Mouse (Mus musculus) midbrain, postnatal 0 days (tissue): ENCODE results near the gene Cdcp2. TPM values are rescaled to one million over a fixed set of nuclear protein-coding genes. Genes with fewer than 3 reads are reported as not detected.

Source experiments
- ATAC-seq: fragments of 200-750 bp; cut with Nextera tagmentation; 2 replicates; pipeline ENCODE4 v1.8.0; 2017; ENCODE audit warnings: moderate number of reproducible peaks, mild to moderate bottlenecking, moderate TSS enrichment, moderate library complexity; ENCODE audit not compliant: low FRiP score
- DNase-seq: peaks from one replicate; pipeline ENCODE4 v3.0.0-alpha.2; 2015; ENCODE audit warnings: low spot score
- H3K27ac ChIP-seq: fragments of 300-500 bp; sonication (generic); 2 replicates; pipeline ENCODE4 v1.5.1; 2014; ENCODE audit warnings: low read depth, mild to moderate bottlenecking, low read length, mixed read lengths
- H3K27me3 ChIP-seq: fragments of 300-500 bp; sonication (generic); 2 replicates; pipeline ENCODE4 v1.6.1; 2014; ENCODE audit warnings: low read length, control low read depth, mixed read lengths; ENCODE audit not compliant: insufficient read depth
- H3K36me3 ChIP-seq: fragments of 300-500 bp; sonication (generic); 2 replicates; pipeline ENCODE4 v1.6.1; 2014; ENCODE audit warnings: low read length, control low read depth, mixed read lengths; ENCODE audit not compliant: insufficient read depth
- H3K4me1 ChIP-seq: fragments of 300-500 bp; sonication (generic); 2 replicates; pipeline ENCODE4 v1.6.1; 2014; ENCODE audit warnings: mild to moderate bottlenecking, control low read depth, antibody characterized with exemption, low read length, mixed read lengths; ENCODE audit not compliant: insufficient read depth
- H3K4me2 ChIP-seq: fragments of 300-500 bp; sonication (generic); 2 replicates; pipeline ENCODE4 v1.6.1; 2014; ENCODE audit warnings: low read depth, mild to moderate bottlenecking, low read length, mixed read lengths; ENCODE audit not compliant: poor library complexity, severe bottlenecking
- H3K4me3 ChIP-seq: fragments of 300-500 bp; sonication (generic); 2 replicates; pipeline ENCODE4 v1.5.1; 2014; ENCODE audit warnings: low read depth, mild to moderate bottlenecking, low read length, moderate library complexity
- H3K9ac ChIP-seq: fragments of 300-500 bp; sonication (generic); replicated peaks from 2 replicates; pipeline ENCODE4 v1.6.1; 2014; ENCODE audit warnings: mild to moderate bottlenecking, low read length, moderate library complexity, mixed read lengths; ENCODE audit not compliant: poor library complexity, severe bottlenecking
- H3K9me3 ChIP-seq: fragments of 300-500 bp; sonication (generic); 2 replicates; pipeline ENCODE4 v1.6.1; 2016; ENCODE audit warnings: low read length, control low read depth
- CTCF ChIP-seq: IDR thresholded peaks from 2 replicates; pipeline ENCODE4 v1.5.1; 2016; ENCODE audit warnings: antibody characterized with exemption, mild to moderate bottlenecking
- WGBS: fragments of 180-500 bp; shearing (Covaris S2); extraction: QIAGEN DNeasy Blood & Tissue Kit; methylation state at CpG from one replicate; pipeline ENCODE4 v1.1.7; 2014; 5-methylcytosine and 5-hydroxymethylcytosine counted together
- polyA plus RNA-seq: library from polyadenylated mRNA; unstranded; fragments of >200 nt; fragmentation: Nextera tagmentation; extraction: Ambion mirVana; gene quantifications from 2 replicates; pipeline ENCODE4 v1.2.1, GENCODE M21; 2015
- total RNA-seq: library from RNA; depleted of rRNA; stranded (reverse); fragments of >200 nt; gene quantifications from 2 replicates; pipeline ENCODE4 v1.2.3, GENCODE M21; 2014; rRNA removed

Cdcp2 gene
- total RNA-seq (0.22 TPM in 1 of 2 replicates, not detected in the other), polyA plus RNA-seq (0.06 and 0.12 TPM in 2 replicates)

GRCm38 (mm10) chr4:107096841-107097373 lies at the start of gene Cdcp2:
Cdcp2 (plus strand) TSS chr4:107096891.
- Histone ChIP-seq H3K9me3 (no peaks in the 10 kb centered on the region), H3K4me2 (no peak within 1 kb of the TSS), H3K4me3 (no peak within 1 kb of the TSS), H3K36me3 (no peaks in the 10 kb centered on the region), H3K4me1 (no peaks in the 10 kb centered on the region), H3K9ac (no peak within 1 kb of the TSS), H3K27ac (no peak within 1 kb of the TSS), H3K27me3 (no peaks in the 10 kb centered on the region)
- 28% methylated on average over 16 of the region's 16 CpGs for WGBS
- no peak for ATAC-seq
- DNase-seq, result no peak
- no peak for TF ChIP-seq CTCF

DNA sequence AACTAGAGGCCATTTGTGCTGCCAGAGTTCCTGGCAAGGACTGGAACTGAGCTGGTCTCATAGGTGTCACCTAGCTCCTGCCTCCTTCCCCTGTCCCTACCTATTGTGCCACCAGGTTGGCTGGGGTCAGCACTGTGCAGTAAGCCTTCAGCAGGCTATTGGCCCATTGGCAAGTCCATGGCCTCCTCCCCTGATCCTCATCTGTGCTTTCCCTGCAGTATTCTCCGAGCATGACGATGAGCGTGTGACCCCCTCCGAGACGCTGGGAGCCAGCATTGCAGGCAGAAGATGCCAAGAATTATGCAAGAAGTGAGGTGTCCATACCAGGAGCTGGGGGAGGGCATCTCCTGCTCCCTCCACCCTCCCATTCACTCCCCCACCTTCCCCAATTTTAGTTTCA lies 48.9 kb upstream of the Cdcp2 start:
- 90% methylated on average over 5 of the region's 5 CpGs for WGBS
- Histone ChIP-seq H3K4me2 (no peak overlapping the region), H3K27ac (no peak overlapping the region), H3K27me3 (no peaks in the 10 kb centered on the region), H3K4me1 (no peaks in the 10 kb centered on the region), H3K9me3 (no peaks in the 10 kb centered on the region), H3K36me3 (peaks cover 30% of the 10 kb centered on the region), H3K4me3 (no peak overlapping the region), H3K9ac (no peak overlapping the region)
- DNase-seq (no peak), ATAC-seq (no peak)
- TF ChIP-seq CTCF, result no peak

- Histone ChIP-seq H3K36me3 (peaks cover 30% of the 10 kb centered on the region), H3K27ac (no peak overlapping the region), H3K4me2 (no peak overlapping the region), H3K9me3 (no peaks in the 10 kb centered on the region), H3K27me3 (no peaks in the 10 kb centered on the region), H3K9ac (no peak overlapping the region), H3K4me3 (no peak overlapping the region), H3K4me1 (no peaks in the 10 kb centered on the region)
- ATAC-seq (peak; percentile 21; the same call in 1 of the 2 replicates), DNase-seq (peak; percentile 76)
- 75% methylated on average over 11 of the region's 11 CpGs for WGBS
- no peak for TF ChIP-seq CTCF
Observed at GRCm38 (mm10) chr4:107048568-107049162, 48.0 kb upstream of the Cdcp2 start.

- DNase-seq (no peak), ATAC-seq (no peak)
- Histone ChIP-seq H3K4me1 (no peaks in the 10 kb centered on the region), H3K36me3 (peaks cover 29% of the 10 kb centered on the region), H3K9me3 (no peaks in the 10 kb centered on the region), H3K9ac (no peak overlapping the region), H3K4me2 (no peak overlapping the region), H3K27me3 (no peaks in the 10 kb centered on the region), H3K27ac (no peak overlapping the region), H3K4me3 (no peak overlapping the region)
- no peak for TF ChIP-seq CTCF
- WGBS, result 66% methylated on average over 4 of the region's 4 CpGs
Observed at GRCm38 (mm10) chr4:107051889-107052288, 44.8 kb upstream of the Cdcp2 start.

DNA sequence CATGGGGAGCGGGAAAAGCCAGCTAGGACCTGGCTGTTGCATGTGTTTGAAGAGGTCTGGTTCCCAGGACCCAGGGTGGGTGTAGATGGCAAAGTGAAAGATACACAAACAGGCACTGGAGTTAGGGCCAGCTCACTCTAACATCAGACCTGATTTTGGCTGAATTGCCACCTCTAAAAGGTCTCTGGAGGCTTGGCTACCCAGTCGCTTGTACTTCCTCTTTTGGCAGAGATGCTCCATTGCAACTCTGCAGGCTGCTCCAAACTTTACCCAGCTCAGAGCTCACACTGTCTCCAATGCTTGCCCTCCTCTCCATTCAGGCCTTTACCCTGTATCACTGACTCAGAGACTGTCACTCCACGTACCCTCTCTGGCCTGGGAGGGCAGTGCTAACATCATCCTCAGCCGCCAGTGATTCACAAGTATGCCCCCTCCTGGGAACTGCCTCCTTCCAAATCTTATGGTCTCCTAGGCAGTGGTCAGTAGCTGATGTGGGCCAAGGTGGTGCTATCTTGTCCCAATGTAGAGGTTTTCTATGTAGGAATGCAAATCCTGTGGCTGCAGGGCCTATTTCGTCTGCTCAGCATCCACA lies 43.6 kb upstream of the Cdcp2 start:
- 44% methylated on average over 5 of the region's 5 CpGs for WGBS

DNA sequence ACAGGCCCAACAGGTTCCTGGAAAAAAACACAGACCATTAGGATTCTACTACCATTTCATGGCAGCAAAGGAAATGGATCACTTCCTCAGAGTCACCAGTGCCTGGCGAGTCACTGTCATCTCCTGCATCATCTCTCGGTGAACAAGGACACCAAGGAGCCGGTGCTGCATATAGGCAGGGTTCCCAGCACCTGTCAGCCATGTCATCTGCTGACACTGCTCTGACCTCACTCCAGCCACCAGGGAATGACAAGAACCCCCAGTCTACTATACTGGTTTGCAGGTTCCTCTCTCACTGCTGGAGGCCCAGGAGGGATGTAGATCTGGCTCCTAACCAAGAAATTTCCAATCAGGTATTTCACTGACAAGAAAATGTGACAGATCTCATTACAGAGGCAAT lies 40.6 kb upstream of the Cdcp2 start:
- Histone ChIP-seq H3K27me3 (no peaks in the 10 kb centered on the region), H3K9me3 (no peaks in the 10 kb centered on the region), H3K27ac (no peak overlapping the region), H3K4me1 (no peaks in the 10 kb centered on the region), H3K36me3 (peaks cover 48% of the 10 kb centered on the region), H3K4me2 (no peak overlapping the region), H3K9ac (no peak overlapping the region), H3K4me3 (no peak overlapping the region)
- 84% methylated on average over 3 of the region's 3 CpGs for WGBS
- TF ChIP-seq CTCF, result no peak
- DNase-seq (no peak), ATAC-seq (no peak)

More for the DNA sequence above, 43.6 kb upstream of the Cdcp2 start:
- Histone ChIP-seq H3K9ac (no peak overlapping the region), H3K36me3 (peaks cover 28% of the 10 kb centered on the region), H3K27ac (no peak overlapping the region), H3K27me3 (no peaks in the 10 kb centered on the region), H3K4me1 (no peaks in the 10 kb centered on the region), H3K4me2 (no peak overlapping the region), H3K9me3 (no peaks in the 10 kb centered on the region), H3K4me3 (no peak overlapping the region)
- no peak for ATAC-seq
- no peak for DNase-seq
- no peak for TF ChIP-seq CTCF
